Mouse (Mus musculus) left cerebral cortex, adult 8-10 months (tissue): ENCODE results near the gene Cadm4. TPM values are rescaled to one million over a fixed set of nuclear protein-coding genes. Genes with fewer than 3 reads are reported as not detected.

Experiments
- DNase-seq, 2 experiments: peaks; one replicate each; pipeline ENCODE4 v3.0.0; 2022; ENCODE audit warnings: low spot score in 2 of 2
- total RNA-seq, 4 experiments: library from RNA; stranded (reverse); gene quantifications; 2 replicates each; pipeline ENCODE4 v1.2.4; 2022

Gene Cadm4
- total RNA-seq, 4 experiments from 2014 or later: 215 to 253 (median 239) TPM

DNA sequence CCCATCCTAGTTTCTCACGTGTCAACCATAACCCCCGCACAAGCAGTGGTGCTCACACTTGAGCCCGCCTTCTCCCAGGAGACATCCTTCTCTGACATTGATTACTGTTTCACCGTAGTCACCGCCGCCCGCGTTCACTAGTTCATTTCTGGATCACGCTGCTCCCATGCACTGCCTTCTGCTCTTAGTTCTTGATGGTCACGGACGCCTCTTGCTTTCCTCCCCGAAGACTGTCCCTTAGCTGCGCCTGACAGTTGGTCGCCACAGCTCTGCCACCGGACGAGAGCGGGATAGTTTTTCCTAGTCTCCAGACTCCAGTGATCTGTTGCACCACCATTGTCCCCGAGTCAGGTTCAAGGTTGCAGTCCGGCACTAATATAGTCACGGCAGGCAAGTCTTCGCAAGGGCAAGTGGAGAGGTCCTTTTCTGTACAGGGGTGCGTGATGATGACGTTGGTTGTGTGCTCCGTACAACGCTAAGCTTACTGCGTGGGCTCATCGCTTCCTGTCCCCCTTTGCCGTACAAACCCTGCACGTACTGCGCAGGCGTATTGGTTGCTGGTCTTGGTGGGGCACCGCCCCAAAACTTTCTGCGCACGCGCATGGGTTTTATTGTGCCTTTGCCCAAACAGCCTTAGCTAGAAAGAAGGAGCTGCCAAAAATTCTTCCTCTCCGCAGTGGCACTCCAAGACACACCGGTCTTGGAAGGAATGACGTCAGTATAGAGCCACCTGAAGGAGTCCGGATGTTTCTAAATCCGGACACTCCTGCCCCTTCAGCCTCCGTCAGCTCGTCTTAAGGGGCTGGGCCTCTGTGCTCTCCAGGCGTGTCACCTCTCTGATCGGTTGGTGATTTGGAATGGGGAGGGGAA is 48.5 kb downstream of the Cadm4 start, which contains the start of gene Irgq:
Gene Irgq, plus strand, starts transcription at position 628 of the 870 bp plus-strand sequence.
- DNase-seq: peak; percentile 98 to 99

DNA sequence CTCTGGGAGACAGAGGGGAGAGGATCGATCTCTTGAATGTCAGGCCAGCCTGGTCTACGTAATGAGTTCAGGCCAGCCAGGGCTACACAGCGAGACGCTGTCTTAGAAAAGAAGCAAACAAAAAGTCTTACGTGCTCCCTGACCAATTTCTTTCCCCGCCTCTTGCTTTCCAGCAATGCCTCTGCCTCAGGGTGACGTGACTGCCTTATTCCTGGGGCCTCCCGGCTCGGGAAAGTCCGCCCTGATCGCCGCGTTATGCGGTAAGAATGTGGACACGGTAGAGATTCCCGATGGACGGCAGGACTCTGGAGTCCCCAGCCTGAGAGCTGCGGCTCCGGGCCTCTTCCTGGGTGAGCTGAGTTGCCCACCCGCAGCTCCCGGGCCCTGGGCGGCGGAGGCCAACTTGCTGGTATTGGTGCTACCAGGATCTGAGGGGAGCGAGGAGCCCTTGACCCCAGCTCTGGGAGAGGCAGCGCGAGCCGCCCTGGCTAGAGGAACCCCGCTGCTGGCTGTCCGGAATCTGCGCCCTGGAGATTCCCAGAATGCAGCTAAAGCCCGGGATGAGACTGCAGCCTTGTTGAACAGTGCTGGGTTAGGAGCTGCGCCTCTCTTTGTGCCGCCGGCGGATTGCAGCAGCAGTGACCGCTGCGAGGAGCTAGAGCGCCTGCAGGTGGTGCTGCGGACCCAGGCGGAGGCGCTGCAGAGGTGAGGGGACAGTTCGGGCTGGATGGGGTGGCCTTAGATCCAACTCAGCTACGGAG is 49.6 kb downstream of the Cadm4 start:
- peak; percentile 51 to 62 for DNase-seq

GRCm38 (mm10) chr7:24533031-24533571 is 51.3 kb downstream of the Cadm4 start:
- DNase-seq: no peak

GRCm38 (mm10) chr7:24533806-24534205 is 52.0 kb downstream of the Cadm4 start:
- DNase-seq: no peak

GRCm38 (mm10) chr7:24534301-24534700 is 52.5 kb downstream of the Cadm4 start:
- DNase-seq: no peak

GRCm38 (mm10) chr7:24537081-24537480 is 55.3 kb downstream of the Cadm4 start:
- DNase-seq: no peak

DNA sequence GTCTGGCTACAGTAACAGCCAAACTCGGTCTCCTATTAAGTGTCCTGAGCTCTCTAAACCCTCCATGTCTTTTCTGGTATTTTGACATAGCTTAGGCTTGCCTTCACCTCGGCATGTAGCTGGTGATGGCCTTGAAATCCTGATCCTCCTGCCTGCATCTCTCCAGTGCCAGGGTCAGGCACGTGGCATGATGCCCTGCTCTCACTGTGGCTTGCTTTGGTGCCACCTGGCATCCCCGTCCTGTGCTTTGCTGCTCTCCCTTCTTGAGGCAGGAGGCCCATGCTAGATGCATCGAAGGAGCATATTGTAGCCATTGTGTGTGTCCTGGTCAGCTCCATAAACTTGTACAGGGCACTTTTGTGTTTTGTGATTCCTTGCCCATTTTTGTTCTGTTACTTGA is 55.8 kb downstream of the Cadm4 start:
- DNase-seq: no peak

GRCm38 (mm10) chr7:24538154-24538553 is 56.3 kb downstream of the Cadm4 start:
- no peak for DNase-seq

- no peak for DNase-seq
Measured at GRCm38 (mm10) chr7:24538701-24539100, 56.9 kb downstream of the Cadm4 start.

DNA sequence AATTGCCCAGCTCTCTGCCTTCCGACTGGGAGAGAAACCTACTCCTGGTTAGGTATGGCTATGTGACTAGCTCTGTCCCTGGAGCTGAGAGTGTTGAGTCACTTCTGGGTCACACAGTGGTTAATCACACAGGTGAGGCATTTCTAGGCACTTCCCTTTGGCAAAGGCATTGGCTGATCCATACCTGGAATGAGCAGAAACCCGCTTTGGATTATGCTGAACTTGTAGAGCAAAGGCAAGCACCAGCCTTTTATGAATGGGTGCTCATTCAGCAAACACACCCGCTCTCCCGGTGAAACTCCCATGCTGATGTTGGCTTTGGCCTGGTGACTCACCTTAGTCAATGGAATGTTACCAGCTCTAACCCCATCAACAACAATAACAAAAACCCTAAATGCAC is 57.9 kb downstream of the Cadm4 start:
- DNase-seq: no peak

GRCm38 (mm10) chr7:24544506-24544905 is 62.7 kb downstream of the Cadm4 start:
- no peak for DNase-seq

DNA sequence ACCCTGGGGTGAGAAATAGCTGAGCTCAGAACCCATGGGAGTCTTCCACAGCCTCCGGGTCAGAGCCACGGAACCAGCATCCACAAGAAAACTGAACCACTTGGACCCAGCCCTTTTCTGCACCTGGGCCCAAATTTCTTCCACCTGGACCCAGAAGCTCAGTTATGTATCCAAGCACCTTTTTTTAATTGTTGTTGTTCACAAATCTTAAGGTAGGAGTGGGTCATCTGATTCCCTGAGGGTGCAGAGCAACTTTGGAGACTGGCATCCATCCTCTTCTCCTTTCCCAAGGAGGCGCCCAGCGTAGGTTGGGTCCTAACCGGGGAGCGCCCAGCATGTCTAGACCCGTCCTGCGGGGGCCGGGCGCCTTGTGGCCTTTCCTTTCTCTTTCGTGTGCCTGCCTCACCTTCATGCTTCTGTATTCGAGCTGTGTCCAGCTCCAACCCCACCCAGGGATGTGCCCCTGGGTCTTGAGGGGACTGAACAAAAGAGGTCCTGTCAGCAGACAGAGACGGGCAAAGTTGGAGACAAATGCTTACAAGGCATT is 64.3 kb downstream of the Cadm4 start, which contains the start of the genes Pinlyp and Xrcc1:
Gene Pinlyp, minus strand, starts transcription at position 51 of the 547 bp plus-strand sequence.
Gene Xrcc1, plus strand, starts transcription at position 222 of the 547 bp plus-strand sequence.
- DNase-seq: no peak

- peak; percentile 87 to 99 for DNase-seq
Measured at GRCm38 (mm10) chr7:24546634-24547389, 65.0 kb downstream of the Cadm4 start.

GRCm38 (mm10) chr7:24547534-24548036 is 65.8 kb downstream of the Cadm4 start:
- no peak for DNase-seq

- DNase-seq: no peak
Measured at GRCm38 (mm10) chr7:24551985-24552759, 70.3 kb downstream of the Cadm4 start.

Other genes with a start within 250 kb of the Cadm4 start
- gene Zfp109, start 244.5 kb upstream of the Cadm4 start, total RNA-seq: 10 to 100 TPM in 3 of 4 experiments, 1 to 10 TPM in 1; 9.5 to 11.8 (median 10.5) TPM
- gene Zfp108, start 227.2 kb upstream of the Cadm4 start, total RNA-seq: 1 to 10 TPM; 7.7 to 9.9 (median 9.0) TPM
- 10 to 100 TPM; 12.3 to 15.8 (median 13.6) TPM for gene Zfp93, start 211.6 kb upstream of the Cadm4 start, total RNA-seq
- 10 to 100 TPM; 19.0 to 24.4 (median 21.5) TPM for gene Zfp61, start 180.8 kb upstream of the Cadm4 start, total RNA-seq
- 10 to 100 TPM; 14.2 to 16.4 (median 15.7) TPM for gene Zfp94, start 165.4 kb upstream of the Cadm4 start, total RNA-seq
- not detected for gene Tescl, start 148.1 kb upstream of the Cadm4 start, total RNA-seq
- not detected for gene Lypd5, start 132.8 kb upstream of the Cadm4 start, total RNA-seq
- 1 to 10 TPM in 1 of 4 experiments, under 1 TPM in 3; 0.50 to 1.0 (median 0.53) TPM for gene Kcnn4, start 111.8 kb upstream of the Cadm4 start, total RNA-seq
- 10 to 100 TPM; 40.2 to 47.7 (median 43.4) TPM for gene Smg9, start 82.4 kb upstream of the Cadm4 start, total RNA-seq
- under 1 TPM in 1 of 4 experiments, not detected in 3; 0.21 TPM for gene Irgc1, start 29.7 kb upstream of the Cadm4 start, total RNA-seq
- gene Plaur, start 19.5 kb upstream of the Cadm4 start, total RNA-seq: 1 to 10 TPM in 2 of 4 experiments, under 1 TPM in 2; 0.72 to 4.6 (median 2.1) TPM
- 10 to 100 TPM; 42.8 to 45.4 (median 44.1) TPM for gene Zfp428, start 25.0 kb downstream of the Cadm4 start, total RNA-seq
- not detected for gene AC161166.1, start 30.4 kb downstream of the Cadm4 start, total RNA-seq
- 10 to 100 TPM; 62.6 to 68.9 (median 66.6) TPM for gene Irgq, start 48.7 kb downstream of the Cadm4 start, total RNA-seq
- not detected for gene Pinlyp, start 64.1 kb downstream of the Cadm4 start, total RNA-seq
- 10 to 100 TPM; 37.2 to 39.8 (median 38.5) TPM for gene Xrcc1, start 64.3 kb downstream of the Cadm4 start, total RNA-seq
- gene Ethe1, start 105.5 kb downstream of the Cadm4 start, total RNA-seq: 10 to 100 TPM; 13.3 to 16.0 (median 15.1) TPM
- gene Zfp575, start 105.6 kb downstream of the Cadm4 start, total RNA-seq: 1 to 10 TPM; 5.3 to 6.9 (median 5.7) TPM
- gene Phldb3, start 128.7 kb downstream of the Cadm4 start, total RNA-seq: under 1 TPM in 3 of 4 experiments, not detected in 1; 0.13 to 0.39 (median 0.27) TPM
- 1 to 10 TPM in 1 of 4 experiments, under 1 TPM in 3; 0.44 to 1.3 (median 0.63) TPM for gene Lypd3, start 154.5 kb downstream of the Cadm4 start, total RNA-seq
- not detected for gene Tex101, start 194.7 kb downstream of the Cadm4 start, total RNA-seq
- gene BC049730, start 227.2 kb downstream of the Cadm4 start, total RNA-seq: not detected
- not detected for gene Gm4763, start 244.9 kb downstream of the Cadm4 start, total RNA-seq